Mouse (Mus musculus): ENCODE measurements around the gene Astn2. TPM values are rescaled to one million over a fixed set of nuclear protein-coding genes. Genes with fewer than 3 reads are reported as not detected.

Gene Astn2
- polyA plus RNA-seq, 1 experiment, result not detected

- no peak for TF ChIP-seq CEBPB (IDR thresholded peaks at IDR 0.05; ENCODE audit: insufficient read depth, poor library complexity, severe bottlenecking)
- no peak for TF ChIP-seq E2F4 (IDR thresholded peaks at IDR 0.05; ENCODE audit: insufficient read depth)
- TF ChIP-seq TCF3 (IDR thresholded peaks at IDR 0.05; ENCODE audit: insufficient read length, low read depth), result no peak
- TF ChIP-seq MYOD1 (IDR thresholded peaks at IDR 0.05; ENCODE audit: control insufficient read depth in 1 of 3, insufficient read length in 2 of 3, low read depth in 2 of 3), result no peak
- TF ChIP-seq POLR2AphosphoS2 (IDR thresholded peaks at IDR 0.05; ENCODE audit: insufficient read length, low read depth), result no peak
- no peak for TF ChIP-seq TCF12 (IDR thresholded peaks at IDR 0.05; ENCODE audit: insufficient read depth, poor library complexity, severe bottlenecking)
- no peak for TF ChIP-seq SRF (IDR thresholded peaks at IDR 0.05; ENCODE audit: control insufficient read depth, insufficient read length, low read depth)
- TF ChIP-seq USF1 (IDR thresholded peaks at IDR 0.05; ENCODE audit: low read depth), result no peak
- no peak for TF ChIP-seq MYOG (IDR thresholded peaks at IDR 0.05; ENCODE audit: control insufficient read depth in 1 of 3, insufficient read depth in 1 of 3, insufficient read length in 2 of 3, low read depth in 2 of 3)
- no peak for TF ChIP-seq REST (IDR thresholded peaks at IDR 0.05; ENCODE audit: insufficient read depth, insufficient read length)
- no peak for TF ChIP-seq POLR2A (IDR thresholded peaks at IDR 0.05; ENCODE audit: insufficient read length, low read depth)
- TF ChIP-seq MAX (IDR thresholded peaks at IDR 0.05; ENCODE audit: low read depth), result no peak
- no peak overlapping the region for H3K4me3 ChIP-seq
- no peak overlapping the region for H3K4me2 ChIP-seq (ENCODE audit: low read depth)
- no peaks in the 10 kb centered on the region for H3K27me3 ChIP-seq (ENCODE audit: control insufficient read depth, insufficient read depth, insufficient read length)
- H3ac ChIP-seq (ENCODE audit: control insufficient read depth, insufficient read length), result no peak overlapping the region
- no peaks in the 10 kb centered on the region for H3K36me3 ChIP-seq (ENCODE audit: control insufficient read depth, insufficient read depth)
- no peaks in the 10 kb centered on the region for H3K79me2 ChIP-seq (ENCODE audit: control insufficient read depth, insufficient read depth)
These were observed 603.2 kb downstream of the Astn2 start for GRCm38 (mm10) chr4:65801204-65801603.

DNA sequence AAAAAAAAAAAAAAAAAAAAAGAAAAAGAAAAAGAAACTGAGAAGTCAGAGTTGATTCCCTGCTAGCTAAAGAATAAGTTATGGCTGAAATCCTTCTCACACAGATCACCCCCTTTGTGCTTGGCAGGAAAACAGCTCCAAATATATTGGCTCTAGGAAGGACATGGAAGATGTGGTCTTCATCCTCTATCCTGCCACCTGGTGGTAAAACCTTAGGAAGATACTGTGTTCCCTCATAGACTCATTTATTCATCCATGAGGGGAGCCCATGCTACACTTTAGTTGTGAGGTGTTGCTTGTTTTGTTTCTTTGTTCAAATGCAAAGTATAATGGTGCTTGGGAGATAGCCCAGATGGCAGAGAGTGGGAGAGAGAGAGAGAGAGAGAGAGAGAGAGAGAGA is 613.4 kb downstream of the Astn2 start:
- TF ChIP-seq MAX (IDR thresholded peaks at IDR 0.05; ENCODE audit: low read depth) (no peak), POLR2A (IDR thresholded peaks at IDR 0.05; ENCODE audit: insufficient read length, low read depth) (no peak), MYOD1 (IDR thresholded peaks at IDR 0.05; ENCODE audit: control insufficient read depth in 1 of 3, insufficient read length in 2 of 3, low read depth in 2 of 3) (no peak), REST (IDR thresholded peaks at IDR 0.05; ENCODE audit: insufficient read depth, insufficient read length) (no peak)
- Histone ChIP-seq H3K79me2 (ENCODE audit: control insufficient read depth, insufficient read depth) (no peaks in the 10 kb centered on the region), H3K4me3 (no peak overlapping the region), H3ac (ENCODE audit: control insufficient read depth, insufficient read length) (no peak overlapping the region), H3K4me2 (ENCODE audit: low read depth) (no peak overlapping the region), H3K36me3 (ENCODE audit: control insufficient read depth, insufficient read depth) (no peaks in the 10 kb centered on the region), H3K27me3 (ENCODE audit: control insufficient read depth, insufficient read depth, insufficient read length) (no peaks in the 10 kb centered on the region)

GRCm38 (mm10) chr4:65773368-65774010 is 630.9 kb downstream of the Astn2 start:
- Histone ChIP-seq H3K27me3 (ENCODE audit: control insufficient read depth, insufficient read depth, insufficient read length) (no peaks in the 10 kb centered on the region), H3ac (ENCODE audit: control insufficient read depth, insufficient read length) (no peak overlapping the region), H3K4me3 (no peak overlapping the region), H3K79me2 (ENCODE audit: control insufficient read depth, insufficient read depth) (no peaks in the 10 kb centered on the region), H3K36me3 (ENCODE audit: control insufficient read depth, insufficient read depth) (no peaks in the 10 kb centered on the region), H3K4me2 (ENCODE audit: low read depth) (no peak overlapping the region)
- TF ChIP-seq SRF (IDR thresholded peaks at IDR 0.05; ENCODE audit: control insufficient read depth, insufficient read length, low read depth) (no peak), REST (IDR thresholded peaks at IDR 0.05; ENCODE audit: insufficient read depth, insufficient read length) (no peak), POLR2AphosphoS2 (IDR thresholded peaks at IDR 0.05; ENCODE audit: insufficient read length, low read depth) (no peak), MYOD1 (IDR thresholded peaks at IDR 0.05; ENCODE audit: control insufficient read depth in 1 of 3, insufficient read length in 2 of 3, low read depth in 2 of 3) (no peak), TCF12 (IDR thresholded peaks at IDR 0.05; ENCODE audit: insufficient read depth, poor library complexity, severe bottlenecking) (no peak), TCF3 (IDR thresholded peaks at IDR 0.05; ENCODE audit: insufficient read length, low read depth) (no peak), E2F4 (IDR thresholded peaks at IDR 0.05; ENCODE audit: insufficient read depth) (no peak), MAX (IDR thresholded peaks at IDR 0.05; ENCODE audit: low read depth) (no peak), CEBPB (IDR thresholded peaks at IDR 0.05; ENCODE audit: insufficient read depth, poor library complexity, severe bottlenecking) (no peak), USF1 (IDR thresholded peaks at IDR 0.05; ENCODE audit: low read depth) (no peak), POLR2A (IDR thresholded peaks at IDR 0.05; ENCODE audit: insufficient read length, low read depth) (no peak), MYOG (IDR thresholded peaks at IDR 0.05; ENCODE audit: control insufficient read depth in 1 of 3, insufficient read depth in 1 of 3, insufficient read length in 2 of 3, low read depth in 2 of 3) (no peak)

DNA sequence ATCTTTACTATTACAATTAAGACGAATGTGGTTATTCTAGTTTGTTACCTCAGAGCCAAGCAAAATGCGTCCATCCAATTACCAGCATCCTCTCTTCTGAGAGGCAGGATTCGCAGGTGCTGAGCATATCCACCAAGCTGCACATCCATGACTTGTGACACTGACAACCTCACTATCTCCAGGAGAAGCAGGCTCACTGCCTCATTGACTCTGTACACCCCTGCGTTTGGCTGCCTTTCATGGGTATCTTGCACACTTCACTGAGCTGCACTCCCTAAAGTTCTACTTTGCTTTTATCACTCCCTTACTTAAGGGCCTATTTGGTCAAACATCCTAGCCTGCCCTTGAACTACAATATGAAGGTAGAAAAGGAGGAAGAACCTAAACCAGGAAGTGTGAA is 633.5 kb downstream of the Astn2 start:
- Histone ChIP-seq H3K79me2 (ENCODE audit: control insufficient read depth, insufficient read depth) (no peaks in the 10 kb centered on the region), H3ac (ENCODE audit: control insufficient read depth, insufficient read length) (no peak overlapping the region), H3K4me2 (ENCODE audit: low read depth) (no peak overlapping the region), H3K36me3 (ENCODE audit: control insufficient read depth, insufficient read depth) (no peaks in the 10 kb centered on the region), H3K27me3 (ENCODE audit: control insufficient read depth, insufficient read depth, insufficient read length) (no peaks in the 10 kb centered on the region), H3K4me3 (no peak overlapping the region)
- TF ChIP-seq POLR2A (IDR thresholded peaks at IDR 0.05; ENCODE audit: insufficient read length, low read depth), result no peak
- TF ChIP-seq MYOD1 (IDR thresholded peaks at IDR 0.05; ENCODE audit: control insufficient read depth in 1 of 3, insufficient read length in 2 of 3, low read depth in 2 of 3), result no peak
- no peak for TF ChIP-seq TCF12 (IDR thresholded peaks at IDR 0.05; ENCODE audit: insufficient read depth, poor library complexity, severe bottlenecking)
- no peak for TF ChIP-seq E2F4 (IDR thresholded peaks at IDR 0.05; ENCODE audit: insufficient read depth)
- TF ChIP-seq TCF3 (IDR thresholded peaks at IDR 0.05; ENCODE audit: insufficient read length, low read depth), result no peak

DNA sequence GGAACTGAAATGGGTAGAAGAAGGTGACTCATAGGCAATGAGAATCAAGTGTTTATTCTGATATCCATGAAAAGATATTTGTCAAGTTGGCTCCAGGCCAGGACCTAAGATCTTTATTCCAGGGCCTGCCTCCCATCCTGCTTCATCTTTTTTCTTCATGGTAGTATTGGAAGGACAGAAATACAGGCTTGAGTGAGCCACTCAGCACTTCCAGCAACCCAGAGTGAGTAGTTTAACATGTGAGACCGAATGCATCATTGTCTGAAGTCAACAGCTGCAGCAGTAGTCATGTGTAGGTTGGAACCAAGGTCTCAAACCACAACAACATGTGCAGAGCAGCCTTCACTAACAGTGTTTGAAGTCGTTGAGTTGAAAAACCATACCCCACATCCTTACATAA is 636.5 kb downstream of the Astn2 start:
- no peak overlapping the region for H3K4me2 ChIP-seq (ENCODE audit: low read depth)
- TF ChIP-seq MYOD1 (IDR thresholded peaks at IDR 0.05; ENCODE audit: control insufficient read depth in 1 of 3, insufficient read length in 2 of 3, low read depth in 2 of 3) (peak in 1 of 3 experiments; percentile 58), E2F4 (IDR thresholded peaks at IDR 0.05; ENCODE audit: insufficient read depth) (no peak)
- H3K36me3 ChIP-seq (ENCODE audit: control insufficient read depth, insufficient read depth), result no peaks in the 10 kb centered on the region
- H3K79me2 ChIP-seq (ENCODE audit: control insufficient read depth, insufficient read depth), result no peaks in the 10 kb centered on the region
- H3K27me3 ChIP-seq (ENCODE audit: control insufficient read depth, insufficient read depth, insufficient read length), result no peaks in the 10 kb centered on the region
- H3K4me3 ChIP-seq, result no peak overlapping the region
- H3ac ChIP-seq (ENCODE audit: control insufficient read depth, insufficient read length), result no peak overlapping the region

All from myocyte (in vitro differentiated cells).